Mouse (Mus musculus) forebrain, embryonic 11.5 days (tissue): ENCODE measurements around the gene S100a7a. TPM values are rescaled to one million over a fixed set of nuclear protein-coding genes. Genes with fewer than 3 reads are reported as not detected.
A peak's percentile ranks its signal among the peaks of the same experiment; 100 is the strongest.

ENCODE experiments used
- ATAC-seq: fragments of 200-750 bp; cut with Nextera tagmentation; replicated peaks from 2 replicates; pipeline ENCODE4 v1.8.0; 2017; ENCODE audit warnings: moderate TSS enrichment; ENCODE audit not compliant: low FRiP score
- DNase-seq: peaks from one replicate; pipeline ENCODE4 v3.0.0-alpha.2; 2017; ENCODE audit warnings: low spot score
- H3K27ac ChIP-seq: fragments of 300-500 bp; sonication (generic); 2 replicates; pipeline ENCODE4 v1.5.1; 2014; ENCODE audit warnings: low read depth, low read length
- H3K27me3 ChIP-seq: fragments of 300-500 bp; sonication (generic); 2 replicates; pipeline ENCODE4 v1.6.1; 2014; ENCODE audit warnings: mild to moderate bottlenecking, low read length, mixed read lengths; ENCODE audit not compliant: control insufficient read depth, insufficient read depth
- H3K36me3 ChIP-seq: fragments of 300-500 bp; sonication (generic); 2 replicates; pipeline ENCODE4 v1.6.1; 2014; ENCODE audit warnings: mild to moderate bottlenecking, low read length, moderate library complexity, mixed read lengths; ENCODE audit not compliant: control insufficient read depth, insufficient read depth
- H3K4me1 ChIP-seq: fragments of 300-500 bp; sonication (generic); replicated peaks from 2 replicates; pipeline ENCODE4 v1.6.1; 2014; ENCODE audit warnings: low read length, mixed read lengths; ENCODE audit not compliant: control insufficient read depth, insufficient read depth
- H3K4me2 ChIP-seq: fragments of 300-500 bp; sonication (generic); 2 replicates; pipeline ENCODE4 v1.6.1; 2014; ENCODE audit warnings: low read depth, mild to moderate bottlenecking, low read length, moderate library complexity, mixed read lengths; ENCODE audit not compliant: severe bottlenecking
- H3K4me3 ChIP-seq: fragments of 300-500 bp; sonication (generic); 2 replicates; pipeline ENCODE4 v1.5.1; 2014; ENCODE audit warnings: low read depth, low read length
- H3K9ac ChIP-seq: fragments of 300-500 bp; sonication (generic); 2 replicates; pipeline ENCODE4 v1.6.1; 2014; ENCODE audit warnings: low read length
- H3K9me3 ChIP-seq: fragments of 300-500 bp; sonication (generic); 2 replicates; pipeline ENCODE4 v1.6.1; 2016; ENCODE audit warnings: low read length, mixed read lengths; ENCODE audit not compliant: control insufficient read depth
- whole genome bisulfite sequencing: fragments of 180-500 bp; shearing (Covaris S2); extraction: QIAGEN DNeasy Blood & Tissue Kit; methylation state at CpG from one replicate; pipeline ENCODE4 v1.1.7; 2014; 5-methylcytosine and 5-hydroxymethylcytosine counted together
- polyA plus RNA-seq: library from polyadenylated mRNA; unstranded; fragments of >200 nt; fragmentation: Nextera tagmentation; extraction: Ambion mirVana; gene quantifications from 2 replicates; pipeline ENCODE4 v1.2.1, GENCODE M21; 2014

S100a7a gene
- polyA plus RNA-seq, 1 experiment from 2014 or later = not detected

GRCm38 (mm10) chr3:90638511-90639275, 15.1 kb upstream of the S100a7a start:
- no peaks in the 10 kb centered on the region for H3K27me3 ChIP-seq
- H3K4me3 ChIP-seq = no peak overlapping the region
- H3K36me3 ChIP-seq = no peaks in the 10 kb centered on the region
- no peak overlapping the region for H3K4me2 ChIP-seq
- 62% methylated on average over 1 of the region's 1 CpGs for WGBS
- no peaks in the 10 kb centered on the region for H3K4me1 ChIP-seq
- no peak for ATAC-seq
- no peak overlapping the region for H3K9ac ChIP-seq
- no peak for DNase-seq
- no peaks in the 10 kb centered on the region for H3K9me3 ChIP-seq
- no peak overlapping the region for H3K27ac ChIP-seq

- ATAC-seq (0 out of 2 replicates have a peak, but pooled peaks have one; percentile 21), DNase-seq (peak; percentile 70)
- no peak overlapping the region for H3K4me3 ChIP-seq
- no peaks in the 10 kb centered on the region for H3K4me1 ChIP-seq
- WGBS = 52% methylated on average over 7 of the region's 7 CpGs
- H3K27ac ChIP-seq = no peak overlapping the region
- H3K9me3 ChIP-seq = no peaks in the 10 kb centered on the region
- H3K36me3 ChIP-seq = no peaks in the 10 kb centered on the region
- H3K4me2 ChIP-seq = no peak overlapping the region
- H3K27me3 ChIP-seq = no peaks in the 10 kb centered on the region
- H3K9ac ChIP-seq = no peak overlapping the region
Measured at GRCm38 (mm10) chr3:90639511-90640154, 14.2 kb upstream of the S100a7a start.

- H3K9ac ChIP-seq = no peak overlapping the region
- no peaks in the 10 kb centered on the region for H3K9me3 ChIP-seq
- no peak overlapping the region for H3K4me2 ChIP-seq
- ATAC-seq (no peak), DNase-seq (no peak)
- WGBS = 87% methylated on average over 7 of the region's 7 CpGs
- no peak overlapping the region for H3K4me3 ChIP-seq
- no peaks in the 10 kb centered on the region for H3K36me3 ChIP-seq
- H3K4me1 ChIP-seq = no peaks in the 10 kb centered on the region
- no peak overlapping the region for H3K27ac ChIP-seq
- H3K27me3 ChIP-seq = no peaks in the 10 kb centered on the region
Measured at GRCm38 (mm10) chr3:90640981-90641380, 12.8 kb upstream of the S100a7a start.

GRCm38 (mm10) chr3:90644220-90644619, 9.6 kb upstream of the S100a7a start:
- DNase-seq (peak; percentile 59), ATAC-seq (no peak)
- no peak overlapping the region for H3K4me2 ChIP-seq
- no peaks in the 10 kb centered on the region for H3K27me3 ChIP-seq
- WGBS = 56% methylated on average over 3 of the region's 3 CpGs
- H3K36me3 ChIP-seq = no peaks in the 10 kb centered on the region
- H3K9me3 ChIP-seq = no peaks in the 10 kb centered on the region
- H3K27ac ChIP-seq = no peak overlapping the region
- H3K4me3 ChIP-seq = no peak overlapping the region
- H3K9ac ChIP-seq = no peak overlapping the region
- H3K4me1 ChIP-seq = no peaks in the 10 kb centered on the region

- H3K36me3 ChIP-seq = no peaks in the 10 kb centered on the region
- no peaks in the 10 kb centered on the region for H3K9me3 ChIP-seq
- no peak for DNase-seq
- no peak overlapping the region for H3K4me3 ChIP-seq
- no peaks in the 10 kb centered on the region for H3K27me3 ChIP-seq
- H3K9ac ChIP-seq = no peak overlapping the region
- no peaks in the 10 kb centered on the region for H3K4me1 ChIP-seq
- no peak overlapping the region for H3K27ac ChIP-seq
- H3K4me2 ChIP-seq = no peak overlapping the region
- ATAC-seq = no peak
- 92% methylated on average over 1 of the region's 1 CpGs for WGBS
Measured at GRCm38 (mm10) chr3:90647291-90647690, 6.5 kb upstream of the S100a7a start.

DNA sequence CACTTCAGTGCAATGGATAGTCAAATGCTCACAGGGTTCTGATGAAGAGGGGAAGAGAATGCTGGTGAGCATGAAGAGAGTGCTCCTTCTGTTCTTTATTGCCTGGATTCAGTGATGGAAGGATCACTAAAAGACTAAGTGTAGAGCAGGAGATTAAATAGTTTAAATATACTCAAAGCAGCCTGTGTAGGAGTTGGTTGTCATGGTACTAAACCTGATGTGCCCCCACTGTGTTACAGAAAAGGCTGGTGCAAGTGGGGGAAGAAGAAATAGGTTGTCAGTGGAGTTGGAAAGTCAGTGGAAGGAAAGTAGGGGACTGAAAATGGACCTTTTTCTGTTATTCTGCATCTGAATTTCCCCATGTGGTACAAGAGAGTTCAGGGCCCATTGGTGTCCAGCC, 4.8 kb upstream of the S100a7a start:
- no peaks in the 10 kb centered on the region for H3K27me3 ChIP-seq
- H3K27ac ChIP-seq = no peak overlapping the region
- H3K4me2 ChIP-seq = no peak overlapping the region
- DNase-seq (no peak), ATAC-seq (no peak)
- no peaks in the 10 kb centered on the region for H3K36me3 ChIP-seq
- no peaks in the 10 kb centered on the region for H3K4me1 ChIP-seq
- H3K9me3 ChIP-seq = no peaks in the 10 kb centered on the region
- H3K9ac ChIP-seq = no peak overlapping the region
- H3K4me3 ChIP-seq = no peak overlapping the region

DNA sequence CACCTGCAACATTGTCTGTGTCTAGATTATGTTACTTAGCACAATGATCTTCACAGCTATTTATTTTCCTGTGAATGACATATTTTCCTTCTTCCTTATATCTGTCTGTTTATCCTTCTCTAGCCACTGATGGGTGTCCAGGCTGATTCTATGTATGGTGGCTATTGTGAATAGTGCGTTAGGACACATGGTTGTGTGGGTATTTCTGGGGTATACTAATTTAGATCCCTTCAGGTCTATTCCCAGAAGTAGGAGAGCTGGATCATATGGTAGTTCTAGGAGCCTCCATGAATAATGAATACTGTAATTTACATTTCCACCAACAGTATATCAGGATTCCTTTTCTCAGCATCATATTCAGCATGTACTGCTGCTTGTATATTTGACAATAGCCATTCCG, 4.0 kb upstream of the S100a7a start:
- ATAC-seq (no peak), DNase-seq (no peak)
- Histone ChIP-seq H3K36me3 (no peaks in the 10 kb centered on the region), H3K27me3 (no peaks in the 10 kb centered on the region), H3K9me3 (no peaks in the 10 kb centered on the region), H3K9ac (no peak overlapping the region), H3K4me3 (no peak overlapping the region), H3K27ac (no peak overlapping the region), H3K4me2 (no peak overlapping the region), H3K4me1 (no peaks in the 10 kb centered on the region)
- 94% methylated on average over 2 of the region's 2 CpGs for WGBS

DNA sequence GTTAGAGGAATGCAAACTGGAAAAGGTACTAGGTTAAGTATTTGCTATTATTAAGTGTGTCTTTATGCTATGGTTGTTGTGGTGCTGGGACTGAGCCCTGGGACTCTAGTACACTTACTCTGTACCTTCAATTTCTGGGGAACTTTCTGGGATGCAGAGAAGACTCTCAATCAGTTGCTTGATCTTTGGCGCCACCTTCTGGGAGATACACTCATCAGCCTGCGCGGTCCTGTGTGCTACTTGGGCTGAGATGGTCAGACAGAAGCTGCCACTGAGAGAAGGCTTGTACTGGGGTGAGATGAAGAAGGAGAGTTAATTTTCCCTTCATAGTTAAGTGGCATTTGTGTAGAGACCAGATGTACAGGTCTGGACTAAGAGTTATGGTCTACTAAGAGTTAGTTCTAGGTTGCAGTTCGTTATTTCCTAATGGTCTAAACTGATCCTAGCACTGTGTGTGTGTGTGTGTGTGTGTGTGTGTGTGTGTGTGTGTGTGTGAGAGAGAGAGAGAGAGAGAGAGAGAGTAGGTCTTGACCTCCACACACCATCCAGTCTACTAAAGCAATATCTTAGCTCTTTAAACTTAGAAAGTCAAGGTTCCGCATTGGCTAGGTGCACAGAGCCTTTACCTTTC, 824 bp upstream of the S100a7a start:
- H3K36me3 ChIP-seq = no peaks in the 10 kb centered on the region
- no peaks in the 10 kb centered on the region for H3K9me3 ChIP-seq
- H3K27ac ChIP-seq = no peak overlapping the region
- H3K9ac ChIP-seq = no peak overlapping the region
- H3K4me3 ChIP-seq = no peak overlapping the region
- H3K4me1 ChIP-seq = no peaks in the 10 kb centered on the region
- DNase-seq = peak; percentile 79
- no peaks in the 10 kb centered on the region for H3K27me3 ChIP-seq
- no peak overlapping the region for H3K4me2 ChIP-seq
- 37% methylated on average over 5 of the region's 5 CpGs for WGBS
- ATAC-seq = peak; percentile 82
